Mouse (Mus musculus) right cerebral cortex, postnatal 4 days (tissue): ENCODE measurements around the gene Rasgef1b.
"Not testable (repeated sequence)": the region's sequence is repeated elsewhere in the genome, so short reads cannot be mapped to it uniquely, and the experiment has no call there.

Experiments
- DNase-seq: peaks from one replicate; pipeline ENCODE4 v3.0.0-alpha.2; 2022

The Rasgef1b gene

DNA sequence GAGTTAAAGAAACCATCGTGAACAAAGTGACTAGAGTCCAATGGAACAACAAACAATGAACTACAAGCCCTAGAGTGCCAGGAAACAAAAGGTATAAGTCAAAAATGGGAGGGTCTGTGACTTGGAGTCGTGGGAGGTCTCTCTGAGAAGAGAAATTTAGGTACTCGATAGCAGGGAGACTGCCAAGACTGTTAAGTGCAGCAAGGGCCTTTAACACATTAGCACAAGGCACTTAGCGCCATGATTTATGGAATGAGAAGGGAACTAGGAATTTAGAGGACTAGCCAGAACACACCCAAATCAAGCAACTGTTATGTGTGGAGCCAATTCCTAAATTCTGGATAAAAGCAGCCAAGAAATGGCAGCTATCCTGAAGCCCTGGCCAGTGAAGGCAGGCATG lies 490.7 kb downstream of the Rasgef1b start:
- DNase-seq = no peak

GRCm38 (mm10) chr5:99236888-99237752 lies 491.7 kb downstream of the Rasgef1b start:
- DNase-seq = no peak

- no peak for DNase-seq
These were observed 492.4 kb downstream of the Rasgef1b start for GRCm38 (mm10) chr5:99236431-99236830.

DNA sequence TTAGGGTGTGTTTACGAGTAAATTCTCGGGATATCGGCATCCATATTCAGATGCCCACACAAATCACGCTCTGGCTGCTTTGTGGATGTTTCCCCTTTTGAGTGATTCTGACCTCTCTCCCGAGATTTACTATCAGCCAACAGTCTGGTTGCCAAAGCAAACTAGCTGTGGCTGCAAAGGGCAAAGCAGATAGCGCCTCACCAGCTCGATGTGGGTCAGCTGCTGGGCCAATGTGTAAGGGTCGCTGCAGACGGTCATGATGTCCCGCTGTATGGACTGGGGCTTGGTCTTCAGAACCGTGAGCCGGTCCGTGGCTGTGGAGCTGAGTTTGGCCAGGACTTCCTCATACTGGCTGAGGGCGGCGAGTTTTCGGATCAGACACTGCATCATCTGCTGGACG lies 494.6 kb downstream of the Rasgef1b start:
- no peak for DNase-seq

DNA sequence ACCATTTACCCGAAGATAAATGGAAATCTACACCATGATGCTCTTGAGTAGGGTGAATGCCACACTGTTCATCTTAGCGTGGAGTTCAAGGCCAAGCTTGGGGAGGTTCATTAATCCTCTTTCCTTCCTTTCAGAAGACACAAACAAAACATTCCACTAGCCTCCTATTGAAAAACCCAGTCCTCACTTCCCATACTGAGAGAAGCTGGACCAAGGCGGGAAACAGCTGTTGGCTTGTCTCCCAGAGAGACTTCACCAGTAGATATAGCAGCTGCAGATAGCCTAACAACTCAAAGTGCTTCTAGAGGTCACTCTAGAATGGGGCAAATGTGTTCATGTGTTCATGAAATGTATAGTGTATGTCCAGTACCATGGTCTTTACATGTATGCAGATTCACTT lies 495.7 kb downstream of the Rasgef1b start:
- DNase-seq = no peak

DNA sequence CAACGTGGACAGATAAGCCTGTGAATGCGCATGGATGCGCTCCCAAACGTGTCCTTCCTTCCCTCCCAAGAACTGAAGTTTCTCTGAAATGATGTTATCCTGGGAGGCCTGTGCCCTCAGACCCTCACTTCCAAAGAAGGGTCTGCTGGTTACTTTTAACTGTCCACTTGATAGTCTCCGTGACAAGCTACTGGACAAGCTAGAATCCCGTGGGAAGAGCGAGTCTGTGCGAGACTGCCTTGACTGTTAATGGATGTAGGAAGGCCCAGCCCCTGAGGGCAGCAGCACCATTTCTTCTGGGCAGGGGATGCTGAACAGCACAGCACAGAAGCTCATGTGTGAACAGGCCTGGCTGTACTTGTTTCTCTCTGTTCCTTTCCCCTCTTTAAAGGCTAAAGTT lies 496.5 kb downstream of the Rasgef1b start:
- DNase-seq = no peak

GRCm38 (mm10) chr5:99230476-99230875 lies 498.4 kb downstream of the Rasgef1b start:
- no peak for DNase-seq

DNA sequence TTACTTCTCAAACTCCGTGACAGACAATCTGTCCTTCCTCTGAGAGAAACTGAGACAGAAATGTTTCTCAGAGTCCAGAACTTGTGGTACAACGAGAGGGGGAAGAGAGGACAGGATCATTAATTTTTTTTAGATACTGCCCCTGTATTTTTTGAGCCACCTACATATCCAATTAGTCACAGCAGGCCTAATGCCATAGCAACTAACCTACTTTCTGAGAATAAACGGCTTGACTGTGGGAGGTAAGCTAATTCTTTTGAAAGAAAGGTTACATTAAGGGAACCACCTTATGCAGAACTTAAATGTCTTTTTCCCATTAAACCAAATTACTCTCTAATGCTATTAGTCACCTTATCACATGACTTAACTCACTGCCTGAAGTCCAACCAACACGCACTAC lies 501.5 kb downstream of the Rasgef1b start:
- DNase-seq = no peak

- DNase-seq = no peak
These were observed 504.3 kb downstream of the Rasgef1b start for GRCm38 (mm10) chr5:99224571-99225011.

GRCm38 (mm10) chr5:99223869-99224498 lies 504.9 kb downstream of the Rasgef1b start:
- no peak for DNase-seq

GRCm38 (mm10) chr5:99218385-99218784 lies 510.5 kb downstream of the Rasgef1b start:
- DNase-seq = no peak

GRCm38 (mm10) chr5:99216588-99217152 lies 512.2 kb downstream of the Rasgef1b start:
- not testable (repeated sequence) for DNase-seq

- no peak for DNase-seq
These were observed 513.4 kb downstream of the Rasgef1b start for GRCm38 (mm10) chr5:99215207-99216157.

GRCm38 (mm10) chr5:99214400-99214799 lies 514.5 kb downstream of the Rasgef1b start:
- DNase-seq = no peak

DNA sequence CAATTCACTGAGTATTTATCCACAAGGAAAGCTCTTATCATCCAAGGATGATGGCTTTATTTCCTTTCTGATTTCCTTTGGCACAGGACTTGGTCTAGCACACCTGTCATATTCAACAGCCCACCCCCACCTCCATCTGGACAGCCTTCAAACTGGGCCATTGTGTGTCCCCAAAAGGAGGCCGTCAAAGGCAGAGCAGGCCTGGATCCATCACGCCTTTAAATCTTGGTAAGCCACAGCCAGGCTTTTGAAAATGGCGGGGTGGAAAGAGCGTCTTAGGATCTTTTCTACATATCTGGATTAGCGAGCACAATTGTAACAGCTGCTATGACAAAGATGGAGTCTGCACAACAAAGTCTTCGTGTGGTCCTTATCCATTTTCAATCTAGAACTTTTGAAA lies 515.7 kb downstream of the Rasgef1b start:
- DNase-seq = no peak

DNA sequence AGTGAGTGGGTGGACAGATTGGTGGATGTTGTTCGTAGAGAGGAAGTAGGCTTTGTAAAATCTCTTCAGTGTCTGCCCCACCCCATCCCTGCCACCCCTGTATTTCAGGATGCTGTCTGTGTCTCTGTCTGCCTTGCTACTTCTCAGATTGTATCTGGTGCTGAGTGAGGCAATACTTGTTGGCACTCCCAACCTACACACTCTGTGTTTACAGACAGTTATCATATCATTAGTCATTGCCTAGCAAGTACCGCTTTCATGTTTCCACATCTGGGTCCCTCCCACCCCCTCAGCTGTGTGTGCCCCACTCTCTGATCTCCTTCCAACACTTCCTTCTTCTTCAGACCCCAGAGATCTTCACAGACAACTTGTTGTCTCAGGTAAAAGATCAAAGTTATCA lies 525.4 kb downstream of the Rasgef1b start:
- DNase-seq = no peak

GRCm38 (mm10) chr5:99202074-99202837 lies 526.6 kb downstream of the Rasgef1b start:
- peak; percentile 51 for DNase-seq

GRCm38 (mm10) chr5:99195436-99195835 lies 533.4 kb downstream of the Rasgef1b start:
- no peak for DNase-seq

GRCm38 (mm10) chr5:99190941-99191800 lies 537.7 kb downstream of the Rasgef1b start:
- no peak for DNase-seq

DNA sequence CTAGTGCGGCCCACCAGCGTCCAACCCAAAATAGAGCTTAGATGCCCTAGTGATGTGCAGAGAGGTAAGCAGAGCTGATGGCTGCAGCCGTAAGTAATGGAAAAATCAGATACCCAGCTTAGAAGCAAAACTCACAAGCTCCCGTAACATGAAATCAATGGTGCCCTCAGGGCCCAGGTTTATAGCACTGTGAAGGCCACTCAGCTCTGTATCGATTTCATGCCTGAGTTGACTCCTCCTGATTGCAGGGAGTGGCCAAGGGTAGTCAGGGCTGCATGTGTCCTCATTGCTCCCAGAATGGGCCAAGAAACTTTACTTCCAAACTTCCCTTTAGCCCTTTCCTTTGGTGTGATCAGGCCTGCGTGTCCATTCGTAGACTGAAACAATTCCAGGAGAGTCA lies 545.2 kb downstream of the Rasgef1b start:
- no peak for DNase-seq
